Mouse (Mus musculus): ENCODE measurements at regions not wholly inside any gene's neighbourhood (a gene's known extent, or its start where the extent isn't known, plus 50 kb on each side); places are given as distances from the start of the nearest gene placed in this dataset.

DNA sequence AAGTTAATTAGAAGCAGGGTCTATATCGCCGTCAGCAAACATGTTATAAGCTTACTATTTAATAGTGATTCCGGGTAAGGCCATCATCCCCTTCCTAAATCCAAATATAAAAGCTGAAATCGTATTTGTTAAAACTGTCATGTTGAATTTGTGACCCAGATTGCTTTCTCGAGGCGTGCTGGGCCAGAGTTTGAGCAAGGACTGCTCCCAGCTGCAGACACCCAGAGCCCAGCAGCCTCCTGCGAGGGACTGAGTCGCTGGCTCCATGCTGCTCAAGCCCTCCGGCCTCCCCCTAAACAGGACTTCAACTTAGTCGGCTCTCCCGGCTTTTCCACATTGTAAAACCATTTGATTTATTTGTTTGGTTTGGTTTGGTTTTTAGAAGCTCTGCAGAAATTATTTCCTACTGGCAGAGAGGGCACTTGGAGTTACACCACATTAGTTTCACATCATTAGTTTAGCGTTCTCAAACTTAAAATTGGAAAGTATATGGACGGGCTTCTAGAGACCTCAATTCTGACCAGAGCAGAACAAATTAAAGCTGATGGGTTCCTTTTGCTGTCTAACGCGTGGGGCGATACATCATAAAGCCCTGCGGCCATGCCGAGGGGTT lies 126.4 kb upstream of the Pitx1 start:
- DNase-seq (ENCODE audit: low read depth, low spot score) = no peak

DNA sequence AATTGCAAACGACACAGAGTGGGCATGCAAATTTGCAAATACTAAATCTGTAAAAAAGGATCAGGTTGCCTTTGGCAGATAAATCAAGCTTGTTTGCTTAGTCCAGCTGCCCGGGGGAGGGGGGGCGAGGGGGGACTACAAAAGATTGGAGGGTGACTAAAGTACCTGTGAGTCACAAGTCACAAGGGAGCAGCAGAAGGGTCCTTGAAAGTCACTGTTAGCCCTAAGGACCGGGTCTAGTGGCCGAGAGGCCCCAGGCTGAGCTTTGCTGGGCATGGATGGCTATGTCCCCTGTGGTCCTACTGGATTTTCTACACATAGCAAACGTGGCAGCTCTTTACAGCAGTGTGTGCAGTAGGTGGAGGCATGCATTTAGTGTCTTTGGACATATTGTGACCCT lies 118.4 kb upstream of the Pitx1 start:
- no peak for DNase-seq (ENCODE audit: low read depth, low spot score)

DNA sequence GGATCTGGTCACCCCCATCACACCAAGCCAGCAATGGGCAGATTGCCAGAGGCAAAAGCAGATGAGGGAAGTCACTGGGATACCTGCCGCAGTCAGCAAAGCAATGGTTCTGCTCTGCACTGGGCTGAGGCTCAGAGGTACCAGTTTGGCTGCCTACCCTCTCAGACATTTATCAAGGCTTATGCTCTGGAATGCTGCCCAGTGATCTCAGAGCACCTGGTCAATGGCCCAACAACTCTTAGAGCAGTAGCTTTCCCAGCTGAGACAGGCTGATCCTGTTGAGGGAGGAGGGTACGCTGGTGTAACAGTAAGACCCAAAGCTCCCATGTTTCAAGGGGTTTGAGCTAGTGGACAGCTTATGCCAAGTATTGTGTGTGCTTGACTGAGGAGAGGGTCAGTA lies 117.4 kb upstream of the Pitx1 start:
- DNase-seq (ENCODE audit: low read depth, low spot score) = no peak

DNA sequence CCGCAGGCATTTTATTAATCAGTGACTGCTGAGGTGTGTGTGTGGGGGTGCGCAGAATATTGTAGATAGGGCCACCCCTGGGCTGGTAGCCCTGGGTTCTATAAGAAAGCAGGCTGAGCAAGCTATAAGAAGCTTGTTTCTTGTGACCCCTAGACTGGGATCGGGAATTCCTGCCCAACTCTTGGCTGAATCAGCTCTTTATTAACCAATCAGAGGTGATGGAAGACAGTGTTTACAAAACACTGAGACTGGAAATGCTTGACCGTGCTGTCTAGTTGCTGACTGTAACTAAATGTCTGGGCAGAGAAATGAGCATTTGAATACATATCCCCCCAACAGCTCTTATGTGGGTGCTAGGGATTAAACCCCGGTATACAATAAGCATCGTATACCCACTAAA lies 114.8 kb upstream of the Pitx1 start:
- no peak for DNase-seq (ENCODE audit: low read depth, low spot score)

- DNase-seq (ENCODE audit: low read depth, low spot score) = no peak
Measured at GRCm38 (mm10) chr13:55948591-55948990, 112.6 kb upstream of the Pitx1 start.

GRCm38 (mm10) chr13:55948144-55948543 lies 112.2 kb upstream of the Pitx1 start:
- no peak for DNase-seq (ENCODE audit: low read depth, low spot score)

DNA sequence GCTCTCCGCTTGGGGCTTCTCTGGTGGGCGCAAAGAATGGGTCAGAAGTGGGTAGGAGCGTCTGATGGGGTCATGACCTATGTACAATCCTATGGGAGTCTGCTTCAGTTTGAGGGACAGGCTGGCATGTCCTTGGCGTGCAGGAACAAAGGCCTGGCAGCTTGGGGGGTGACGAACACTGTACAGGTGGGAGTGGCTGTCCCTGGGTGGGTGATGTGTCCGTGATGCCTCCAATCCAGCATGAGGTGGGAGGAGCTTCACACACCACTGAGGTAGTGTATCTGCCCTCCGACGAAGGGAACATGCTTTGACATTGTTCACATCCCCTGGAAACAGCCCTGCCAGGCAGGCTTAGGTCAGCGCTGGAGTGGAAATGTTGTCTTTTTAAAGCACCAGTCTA lies 101.4 kb upstream of the Pitx1 start:
- no peak for DNase-seq (ENCODE audit: low read depth, low spot score)

- DNase-seq (ENCODE audit: low read depth, low spot score) = no peak
Measured at GRCm38 (mm10) chr13:55937000-55937399, 101.0 kb upstream of the Pitx1 start.

DNA sequence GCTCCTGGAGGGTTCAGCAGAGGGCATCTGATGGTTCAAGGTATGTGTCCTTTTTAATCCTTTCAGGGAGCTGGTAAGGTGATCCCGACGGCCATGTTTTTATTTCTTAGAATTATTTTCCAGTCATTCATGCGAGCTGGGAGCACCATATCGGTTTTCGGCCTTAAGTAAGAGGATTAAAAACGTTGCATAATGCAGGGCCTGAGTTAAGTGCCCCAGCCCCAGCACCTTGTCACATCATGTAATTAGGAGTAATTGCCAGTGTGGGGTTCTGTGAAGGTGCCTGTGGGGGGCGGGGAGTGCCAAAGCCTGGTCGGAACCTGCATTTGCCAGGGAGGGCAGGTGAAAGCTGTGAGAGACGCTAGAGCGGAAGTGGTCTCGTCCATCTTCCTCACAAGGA lies 94.6 kb upstream of the Pitx1 start:
- no peak for DNase-seq (ENCODE audit: low read depth, low spot score)

DNA sequence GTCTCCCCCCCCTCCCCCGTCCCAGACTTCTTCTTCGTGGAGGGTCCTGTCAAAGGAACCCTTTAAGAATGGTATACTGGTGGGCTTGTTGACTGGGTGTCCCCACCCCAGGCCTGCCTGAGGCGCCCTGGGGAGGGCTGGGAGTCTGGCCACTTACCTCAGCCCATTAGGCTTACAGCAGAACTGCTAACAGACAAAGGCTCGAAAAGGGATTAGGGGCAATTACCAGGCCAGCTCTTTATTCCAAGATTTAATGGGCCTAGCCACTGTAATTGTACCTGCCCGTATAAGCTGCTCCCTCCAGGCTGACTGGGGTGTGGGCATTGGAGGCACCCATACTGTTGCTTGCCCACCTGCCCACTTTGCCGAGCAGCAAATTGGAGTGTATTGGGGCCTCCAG lies 93.8 kb upstream of the Pitx1 start:
- DNase-seq (ENCODE audit: low read depth, low spot score) = no peak

DNA sequence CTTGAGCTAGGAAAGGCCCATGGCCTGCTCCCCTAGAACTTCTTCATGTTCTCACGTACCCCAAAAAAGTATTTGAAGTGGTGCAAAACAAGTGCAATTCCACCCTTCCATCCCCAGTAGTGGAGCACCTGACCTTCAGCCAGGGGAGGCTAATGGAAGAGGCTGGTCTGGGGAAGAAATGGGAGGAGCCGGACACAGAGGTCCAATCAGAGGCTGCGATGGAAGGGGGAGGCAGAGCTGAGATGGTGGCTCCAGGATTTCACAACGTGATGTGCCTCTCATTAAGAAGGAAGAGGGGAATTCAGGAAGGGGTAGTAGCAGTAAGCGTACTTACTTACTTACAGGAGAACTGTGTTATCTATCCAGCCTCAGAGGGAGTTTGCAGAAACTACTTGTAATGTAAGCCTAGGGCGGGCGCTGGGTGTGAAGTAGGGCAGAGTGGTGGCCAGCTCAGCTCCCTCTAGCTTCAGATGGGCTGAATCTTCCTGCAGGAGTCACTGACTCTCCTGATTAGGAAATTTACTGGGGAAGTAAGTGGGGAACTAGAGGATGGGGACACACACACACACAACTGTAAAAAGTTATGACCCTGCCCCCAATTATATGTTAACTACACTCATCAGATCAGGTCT lies 87.6 kb upstream of the Pitx1 start:
- no peak for DNase-seq (ENCODE audit: low read depth, low spot score)

GRCm38 (mm10) chr13:55917316-55917715 lies 81.3 kb upstream of the Pitx1 start:
- DNase-seq (ENCODE audit: low read depth, low spot score) = no peak

- no peak for DNase-seq (ENCODE audit: low read depth, low spot score)
Measured at GRCm38 (mm10) chr13:55912271-55912711, 76.3 kb upstream of the Pitx1 start.

GRCm38 (mm10) chr13:55909941-55910340 lies 73.9 kb upstream of the Pitx1 start:
- DNase-seq (ENCODE audit: low read depth, low spot score) = no peak

- no peak for DNase-seq (ENCODE audit: low read depth, low spot score)
Measured at GRCm38 (mm10) chr13:55904884-55905283, 68.9 kb upstream of the Pitx1 start.

DNA sequence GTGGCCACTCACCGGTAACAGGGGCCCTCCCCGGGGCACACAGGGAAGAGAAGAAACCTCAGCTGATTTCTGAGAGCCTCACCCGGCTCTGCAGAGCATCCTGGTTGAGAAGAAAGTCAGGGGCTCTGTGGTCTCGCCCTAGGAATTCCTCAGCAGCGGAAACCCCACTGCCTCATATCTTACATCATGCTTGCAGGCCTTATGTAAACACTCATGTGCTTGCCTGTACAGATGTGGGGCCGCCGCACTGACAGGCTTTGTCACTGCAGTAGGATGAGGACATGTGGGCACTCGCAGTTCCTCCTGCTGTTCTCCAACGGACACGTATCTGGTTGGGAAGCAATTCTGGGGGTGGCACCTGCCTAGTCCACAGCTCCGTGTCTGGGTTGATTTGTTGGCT lies 66.3 kb upstream of the Pitx1 start:
- no peak for DNase-seq (ENCODE audit: low read depth, low spot score)

GRCm38 (mm10) chr13:55900190-55900526 lies 64.2 kb upstream of the Pitx1 start:
- DNase-seq (ENCODE audit: low read depth, low spot score) = no peak

DNA sequence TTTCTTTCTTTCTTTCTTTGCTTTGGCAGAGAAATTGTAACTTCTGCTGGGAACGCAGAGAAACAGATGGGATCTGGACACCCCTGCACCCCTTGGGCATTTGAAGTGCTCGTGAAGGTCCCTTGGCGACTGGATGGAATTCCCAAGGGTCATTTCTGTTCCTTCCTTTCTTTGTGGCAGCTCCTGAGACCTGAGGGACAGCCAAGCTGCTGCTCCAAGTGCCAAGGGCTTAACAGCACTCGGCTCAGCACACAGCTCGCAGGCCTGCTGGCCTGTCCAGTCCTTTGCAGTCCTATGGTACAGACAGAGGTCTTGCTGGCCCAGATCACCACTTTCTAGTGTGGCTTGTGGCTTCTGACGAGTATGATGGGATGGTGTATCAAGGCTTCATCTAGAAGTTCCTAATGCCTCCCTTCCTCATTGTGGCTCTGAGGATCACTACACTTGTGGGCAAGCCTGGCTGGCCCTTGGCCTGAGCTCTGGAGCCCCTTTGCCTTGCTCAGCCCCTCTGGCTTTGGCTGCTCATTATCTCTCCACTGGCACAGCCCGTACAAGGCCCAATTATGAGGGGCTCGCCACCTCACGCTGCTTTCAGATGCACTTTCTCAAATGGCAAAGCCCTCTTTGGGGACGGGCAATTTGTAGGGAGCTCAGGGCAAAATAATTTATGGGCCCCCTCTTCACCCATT lies 63.7 kb upstream of the Pitx1 start:
- no peak for DNase-seq (ENCODE audit: low read depth, low spot score)

GRCm38 (mm10) chr13:55898999-55899398 lies 63.0 kb upstream of the Pitx1 start:
- no peak for DNase-seq (ENCODE audit: low read depth, low spot score)

DNA sequence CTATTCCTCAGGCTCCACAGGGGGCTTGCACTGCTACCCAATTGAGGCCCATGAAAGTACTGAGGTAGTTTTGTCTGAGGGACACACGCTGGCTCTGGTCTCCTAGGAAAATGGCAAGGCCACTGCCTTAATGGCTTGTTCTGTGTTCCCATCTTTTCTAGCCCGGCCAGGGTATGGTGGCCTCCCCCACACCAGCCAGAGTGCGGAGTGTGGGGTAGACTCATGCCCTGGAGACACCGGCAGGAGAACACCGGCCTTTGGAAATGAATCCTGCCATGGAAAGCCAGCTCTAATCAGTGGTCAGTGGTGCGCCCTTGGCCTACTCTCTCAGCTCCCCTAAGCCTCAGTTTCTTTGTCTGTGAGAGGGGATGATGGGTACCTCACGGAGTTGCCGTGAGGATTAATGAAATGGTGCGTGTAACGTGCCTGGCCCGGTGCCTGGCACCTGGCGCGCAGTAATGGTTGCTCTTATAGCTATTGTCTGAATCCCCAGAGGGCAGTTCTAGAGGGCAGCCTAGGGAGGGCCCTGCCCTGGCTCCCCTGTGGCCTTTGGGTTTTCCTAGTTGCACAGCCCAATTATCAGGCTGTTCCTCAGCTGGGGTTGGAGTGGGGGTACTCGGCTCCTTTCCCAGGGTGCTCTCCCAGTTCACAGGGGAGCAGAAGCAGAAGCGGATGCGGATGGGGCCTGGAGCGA lies 62.4 kb upstream of the Pitx1 start:
- DNase-seq (ENCODE audit: low read depth, low spot score) = no peak

- DNase-seq (ENCODE audit: low read depth, low spot score) = no peak
Measured at GRCm38 (mm10) chr13:55895505-55895904, 59.5 kb upstream of the Pitx1 start.

DNA sequence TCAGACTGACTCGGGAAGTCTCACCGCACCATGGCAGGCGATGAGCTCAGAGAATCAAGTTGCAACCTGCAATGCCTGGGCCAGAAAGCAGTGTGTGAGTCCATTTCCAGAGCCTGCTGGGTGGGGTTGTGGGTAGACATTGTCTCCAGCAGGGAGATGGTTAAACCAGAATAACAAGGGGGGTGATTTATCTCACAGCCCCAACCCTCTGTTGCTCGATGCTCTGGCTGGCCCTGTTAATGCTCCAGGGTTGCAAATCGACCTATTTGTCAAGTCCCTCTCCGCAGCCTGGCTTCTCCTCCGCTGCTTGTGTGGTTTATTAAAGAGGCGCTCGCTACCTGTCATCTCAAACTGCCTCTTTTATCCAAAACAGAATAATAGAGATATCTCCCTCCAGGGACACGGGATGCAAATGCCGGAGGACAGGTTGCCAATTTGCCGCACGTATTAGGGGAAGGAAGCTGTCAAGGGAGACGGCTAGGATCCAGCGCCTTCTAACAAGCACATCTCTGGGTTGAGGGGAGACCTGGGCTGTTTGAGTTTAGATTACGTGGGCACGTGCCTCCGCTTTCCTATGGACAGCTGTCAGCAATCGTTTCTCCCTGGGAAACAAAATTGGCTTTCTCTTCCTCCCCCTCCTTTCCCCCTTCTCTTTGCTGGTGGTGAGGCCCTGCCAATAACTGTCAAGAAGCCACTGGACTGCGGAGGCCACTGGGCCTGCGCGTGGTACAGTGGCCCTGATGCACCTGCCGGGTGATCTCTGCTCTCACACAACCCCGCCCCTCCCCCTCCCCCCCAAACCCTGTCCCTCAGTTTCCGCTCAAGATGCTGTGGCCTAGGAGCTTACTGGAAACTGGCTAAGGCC lies 57.4 kb upstream of the Pitx1 start:
- DNase-seq (ENCODE audit: low read depth, low spot score) = no peak
